Mouse (Mus musculus): ENCODE measurements around the gene Slc25a38.
A peak's percentile ranks its signal among the peaks of the same experiment; 100 is the strongest.

The Slc25a38 gene

GRCm38 (mm10) chr9:120110211-120111018 lies at the start of gene Slc25a38:
Gene Slc25a38 (plus strand): TSS chr9:120110374.
- DNase-seq: peak; percentile 97 to 99

GRCm38 (mm10) chr9:120064317-120064716 lies 45.9 kb upstream of the Slc25a38 start:
- no peak for DNase-seq

GRCm38 (mm10) chr9:120067609-120068008 lies 42.6 kb upstream of the Slc25a38 start:
- no peak for DNase-seq

GRCm38 (mm10) chr9:120068047-120068446 lies 42.1 kb upstream of the Slc25a38 start:
- DNase-seq: peak; percentile 4 to 10

GRCm38 (mm10) chr9:120069779-120070178 lies 40.4 kb upstream of the Slc25a38 start, which contains the start of gene Cx3cr1:
Gene Cx3cr1 (minus strand): TSS chr9:120069879.
- DNase-seq: no peak

DNA sequence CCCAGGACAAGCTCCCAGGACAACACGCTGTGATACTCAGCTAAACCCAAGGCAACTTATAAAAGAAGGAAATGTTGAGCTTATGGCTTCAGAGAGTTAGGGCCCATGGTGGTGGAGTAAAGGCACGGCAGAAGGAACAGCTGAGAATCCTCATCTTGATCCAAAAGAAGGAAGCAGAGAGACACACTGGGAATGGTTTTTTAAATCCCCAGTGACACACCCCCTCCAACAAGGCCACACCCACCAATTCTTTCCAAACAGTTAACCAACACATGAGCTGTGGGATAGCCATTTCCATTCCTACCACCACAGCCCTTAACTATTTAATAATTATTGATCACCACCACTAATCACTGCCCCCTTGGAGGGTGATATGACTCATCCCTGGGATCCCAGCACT lies 38.9 kb upstream of the Slc25a38 start:
- DNase-seq: no peak

DNA sequence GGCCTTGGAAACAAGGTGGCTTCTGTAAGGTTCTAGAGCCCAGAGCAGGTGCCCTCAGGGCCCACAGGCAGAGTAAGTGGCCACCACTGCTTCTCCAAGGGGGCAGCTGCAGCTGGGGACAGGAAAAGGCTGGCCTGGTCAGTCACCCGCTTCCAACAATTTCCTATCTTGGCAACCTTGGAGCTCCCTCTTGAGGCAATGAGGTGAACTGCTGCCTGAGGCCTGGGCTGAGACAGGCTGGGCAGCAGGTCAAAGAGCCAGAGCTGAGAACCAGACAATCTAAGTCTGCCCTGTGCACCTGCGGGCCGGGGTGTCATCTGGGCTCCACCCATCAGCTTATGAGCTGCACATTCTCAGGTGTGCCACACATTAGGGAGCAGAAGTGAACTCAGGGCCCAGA lies 37.0 kb upstream of the Slc25a38 start:
- peak; percentile 71 to 88 for DNase-seq

GRCm38 (mm10) chr9:120074516-120074915 lies 35.7 kb upstream of the Slc25a38 start:
- DNase-seq: no peak

DNA sequence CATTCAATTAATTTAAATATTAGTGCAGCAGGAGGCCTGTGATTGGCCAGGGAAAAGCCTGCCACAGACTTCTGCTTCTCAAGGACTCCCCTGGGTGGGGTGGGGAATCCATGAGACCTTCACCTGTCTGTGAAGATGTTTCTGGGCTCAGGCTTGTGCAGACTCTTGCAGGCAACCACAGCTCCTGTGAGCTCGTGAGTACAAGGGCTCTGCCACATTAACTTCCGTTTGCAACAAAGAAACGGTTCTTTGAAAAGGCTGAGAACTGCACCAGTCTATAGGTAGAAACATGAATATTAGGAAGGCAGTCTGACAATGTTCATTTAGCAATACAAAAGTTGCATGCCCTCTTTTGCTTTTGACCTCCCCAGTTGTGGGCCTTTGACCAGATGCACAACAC lies 31.9 kb upstream of the Slc25a38 start:
- no peak for DNase-seq

DNA sequence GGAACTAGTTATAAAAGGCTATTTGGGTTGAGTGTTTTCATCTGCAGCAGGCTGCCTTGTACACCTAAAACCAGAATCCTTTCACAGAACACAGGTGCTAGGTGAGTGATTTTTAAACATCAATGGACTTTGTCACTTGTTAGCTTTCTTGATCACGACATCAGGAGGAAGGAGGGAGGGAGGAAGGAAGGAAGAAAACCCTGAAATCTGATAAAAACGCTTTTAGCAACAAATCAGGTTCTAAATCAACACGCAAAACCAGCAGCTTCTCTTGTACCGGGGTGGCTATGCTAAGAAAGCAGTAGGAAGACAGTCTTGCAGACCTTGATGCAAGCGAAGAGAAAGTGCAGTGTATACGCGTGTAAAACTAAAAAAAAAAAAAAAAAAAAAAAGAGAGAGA lies 30.3 kb upstream of the Slc25a38 start:
- DNase-seq: no peak

DNA sequence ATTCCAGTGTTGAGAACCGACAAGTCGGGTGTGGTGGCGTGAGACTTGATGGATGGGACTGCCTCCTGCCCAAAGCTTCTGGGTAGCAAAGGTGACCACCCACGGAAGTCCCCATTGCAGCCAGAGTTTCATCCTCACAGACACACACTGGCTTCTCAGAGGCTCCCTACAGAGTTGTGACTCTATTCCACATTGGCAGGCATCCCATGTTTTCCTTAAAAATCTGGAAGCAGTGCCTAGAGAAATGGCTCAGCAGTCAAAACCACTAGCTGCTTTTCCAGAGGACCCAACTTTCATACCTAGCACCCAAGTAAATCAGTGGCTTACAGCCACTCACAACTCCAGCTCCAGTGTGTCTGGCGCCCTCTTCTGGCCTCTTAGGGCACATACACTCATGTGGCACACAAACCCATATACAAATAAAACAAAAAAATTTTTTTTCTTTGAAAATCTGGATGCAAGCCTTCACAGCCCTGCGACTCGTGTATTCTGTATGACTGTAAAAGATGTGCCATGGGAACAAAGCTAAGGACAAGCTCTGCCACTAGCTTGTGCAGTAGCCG lies 29.5 kb upstream of the Slc25a38 start:
- no peak for DNase-seq

GRCm38 (mm10) chr9:120081247-120081646 lies 28.9 kb upstream of the Slc25a38 start:
- DNase-seq: peak in 1 of 2 experiments; percentile 12

DNA sequence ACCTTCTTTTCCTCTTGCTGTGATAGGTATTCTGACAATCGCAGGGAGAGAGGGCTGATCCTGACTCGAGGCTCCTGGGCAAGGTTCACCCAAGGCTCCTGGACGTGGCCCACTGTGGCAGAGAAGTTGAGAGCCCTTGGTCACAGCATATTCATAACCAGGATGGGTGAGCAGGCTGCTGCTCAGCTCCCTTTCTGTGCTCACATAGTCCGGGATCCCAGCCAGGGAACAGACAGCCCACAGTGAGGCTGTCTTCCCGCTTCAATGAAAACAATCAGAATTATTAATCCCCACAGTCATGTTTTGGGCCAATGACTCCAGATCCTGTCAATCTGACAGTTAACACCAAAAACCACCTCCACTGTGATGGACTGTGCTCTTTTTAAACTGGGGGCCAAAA lies 28.2 kb upstream of the Slc25a38 start:
- DNase-seq: no peak

DNA sequence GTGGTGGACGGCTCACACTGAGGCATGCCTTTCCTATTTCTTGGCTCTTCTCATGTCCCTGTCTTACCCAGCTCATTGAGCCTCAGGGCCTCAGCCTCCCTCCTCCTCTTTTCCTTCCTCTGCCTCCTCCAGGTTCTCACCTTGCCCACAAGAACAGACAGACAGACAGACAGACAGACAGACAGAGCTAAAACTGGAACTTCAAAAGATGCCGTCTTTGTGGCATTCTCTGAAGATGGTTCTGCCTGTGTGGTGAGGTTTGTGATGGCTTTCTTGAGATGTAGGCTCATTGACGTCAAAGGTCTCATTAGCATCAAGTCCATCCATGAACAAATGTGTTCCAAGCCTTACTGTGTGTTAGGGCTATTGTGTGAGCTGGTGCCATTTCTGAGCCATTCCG lies 27.5 kb upstream of the Slc25a38 start:
- DNase-seq: no peak

DNA sequence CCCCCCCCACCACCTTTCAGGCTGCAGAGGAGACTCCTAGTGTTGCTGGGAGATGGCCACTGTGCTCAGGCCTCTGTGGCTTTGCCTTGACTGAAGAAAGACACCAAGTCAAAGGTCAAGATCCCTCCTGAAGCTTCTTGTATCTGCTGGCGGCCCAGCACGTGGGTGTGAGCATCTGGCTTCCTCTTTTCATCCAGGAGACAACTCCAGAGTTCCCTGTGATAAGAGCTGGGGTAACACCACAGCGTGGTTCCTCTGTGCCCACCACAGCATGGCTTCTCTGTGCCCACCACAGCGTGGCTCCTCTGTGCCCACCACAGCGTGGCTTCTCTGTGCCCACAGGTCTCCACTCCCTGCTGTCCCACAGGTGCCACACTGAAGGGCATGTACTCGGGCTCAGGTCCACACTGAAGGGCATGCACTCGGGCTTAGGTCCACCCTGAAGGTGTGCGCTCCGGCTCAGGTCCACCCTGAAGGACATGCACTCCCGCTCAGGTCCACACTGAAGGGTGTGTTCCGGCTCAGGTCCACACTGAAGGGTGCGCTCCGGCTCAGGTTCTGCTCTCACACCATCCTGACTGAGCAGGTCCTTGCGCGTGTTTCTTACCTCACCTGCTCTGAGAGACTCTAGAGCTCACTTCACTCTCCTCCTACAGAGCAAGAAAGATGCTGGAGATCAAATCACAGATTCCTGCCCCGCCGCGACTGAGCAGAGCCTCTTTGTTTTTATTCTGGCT lies 26.8 kb upstream of the Slc25a38 start:
- no peak for DNase-seq

DNA sequence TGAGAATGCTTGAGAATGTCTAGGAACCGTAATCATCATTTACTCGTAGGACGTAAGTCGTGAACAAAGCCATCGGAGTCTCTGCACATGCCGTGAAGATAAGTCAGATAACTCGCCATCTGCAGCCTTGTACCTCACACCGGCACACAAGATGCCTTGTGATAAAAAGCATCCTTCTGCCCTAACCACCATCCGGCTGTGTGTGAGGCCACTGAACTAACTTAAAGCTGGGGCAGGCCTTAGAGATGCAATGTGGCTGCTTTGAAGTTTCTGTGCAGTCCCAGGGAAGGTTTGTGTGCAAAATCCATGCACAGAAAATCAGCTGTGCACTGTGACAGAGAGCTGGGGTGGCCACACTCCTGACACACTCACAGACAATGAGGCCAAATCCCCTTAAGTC lies 25.8 kb upstream of the Slc25a38 start:
- no peak for DNase-seq

DNA sequence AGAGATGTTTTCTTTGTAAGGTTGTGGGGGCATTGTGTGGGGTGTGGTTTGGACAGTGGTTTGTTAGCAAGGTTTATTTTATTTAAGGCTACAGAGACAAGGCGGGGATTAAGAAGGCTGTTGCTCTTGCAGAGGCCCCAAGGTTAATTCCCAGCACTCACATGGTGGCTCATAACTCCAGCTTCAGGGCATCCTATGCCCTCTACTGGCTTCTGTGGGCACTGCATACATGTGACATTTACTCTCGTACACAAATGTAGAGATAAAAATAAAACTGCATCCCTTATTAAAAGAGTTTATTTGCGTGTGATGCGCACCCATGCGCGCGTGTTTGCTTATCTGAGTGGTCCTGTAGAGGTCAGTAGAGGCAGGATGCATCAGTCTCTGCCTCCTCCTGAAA lies 21.0 kb upstream of the Slc25a38 start:
- no peak for DNase-seq

DNA sequence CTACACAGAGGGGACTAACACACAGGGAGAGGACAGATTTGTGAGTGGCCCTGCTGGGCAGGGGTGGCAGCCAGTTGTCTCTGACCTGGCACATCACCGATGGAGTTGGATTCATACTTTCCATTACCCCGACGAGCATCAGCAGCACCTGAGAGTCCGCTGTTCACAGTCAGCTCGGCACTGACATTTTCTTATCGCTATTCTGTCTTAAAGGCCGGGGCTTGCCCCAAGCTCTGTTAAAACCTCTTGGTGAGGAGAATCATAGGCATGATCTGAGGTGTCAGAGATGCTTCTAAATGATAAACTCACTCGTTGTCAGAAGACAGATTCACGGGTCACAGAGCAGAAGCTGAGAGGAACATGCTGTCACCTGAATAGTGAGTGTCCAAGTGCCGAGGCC lies 19.1 kb upstream of the Slc25a38 start:
- no peak for DNase-seq

DNA sequence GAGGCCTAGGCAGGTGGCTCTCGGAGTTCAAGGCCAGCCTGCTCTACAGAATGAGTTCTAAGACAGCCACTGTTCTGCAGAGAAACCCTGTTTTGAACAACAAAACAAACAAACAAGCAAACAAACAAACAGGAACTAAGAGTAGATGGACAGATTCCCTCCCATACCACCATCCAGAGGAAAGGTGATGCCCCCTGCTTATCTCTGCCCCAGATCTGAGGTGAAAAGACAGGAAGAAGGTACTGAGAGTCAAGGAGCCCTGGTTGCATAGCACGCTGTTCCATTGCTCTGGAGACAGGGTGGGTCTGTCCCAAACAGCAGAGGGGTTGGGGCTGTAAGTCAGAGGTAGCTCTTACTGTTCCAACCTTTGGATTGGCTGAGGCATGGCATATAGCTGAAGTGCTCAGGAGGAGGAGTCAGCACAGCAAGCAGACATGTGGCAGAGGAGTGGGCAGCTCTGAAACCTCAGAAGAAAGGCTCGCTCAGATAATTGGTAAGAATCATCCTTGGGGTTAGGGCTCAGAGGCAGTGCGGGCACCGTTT lies 18.4 kb upstream of the Slc25a38 start, which contains the start of gene Ccr8:
TSS of gene Ccr8 (plus strand) at position 419 of the 543 bp plus-strand sequence.
- no peak for DNase-seq

GRCm38 (mm10) chr9:120093701-120094100 lies 16.5 kb upstream of the Slc25a38 start:
- DNase-seq: no peak

DNA sequence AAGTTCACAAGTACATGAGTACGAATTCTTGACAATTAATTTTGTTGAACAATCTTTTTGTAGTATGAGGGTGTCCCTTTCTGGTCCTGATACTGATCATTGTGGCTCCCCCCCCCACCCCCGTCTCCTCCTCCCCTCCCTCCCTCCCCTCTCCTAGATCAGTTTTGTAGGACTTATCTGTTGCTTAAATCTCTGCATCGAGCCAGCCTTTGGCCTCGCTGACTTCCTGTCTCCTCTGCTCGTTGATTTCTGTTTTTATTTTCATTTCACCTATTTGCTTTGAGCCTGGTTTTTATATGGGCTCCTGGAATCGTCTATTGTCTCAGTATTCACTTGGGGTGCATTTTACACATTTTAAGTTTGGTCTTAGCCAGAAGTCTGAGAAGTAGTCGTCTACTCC lies 14.3 kb upstream of the Slc25a38 start:
- no peak for DNase-seq

DNA sequence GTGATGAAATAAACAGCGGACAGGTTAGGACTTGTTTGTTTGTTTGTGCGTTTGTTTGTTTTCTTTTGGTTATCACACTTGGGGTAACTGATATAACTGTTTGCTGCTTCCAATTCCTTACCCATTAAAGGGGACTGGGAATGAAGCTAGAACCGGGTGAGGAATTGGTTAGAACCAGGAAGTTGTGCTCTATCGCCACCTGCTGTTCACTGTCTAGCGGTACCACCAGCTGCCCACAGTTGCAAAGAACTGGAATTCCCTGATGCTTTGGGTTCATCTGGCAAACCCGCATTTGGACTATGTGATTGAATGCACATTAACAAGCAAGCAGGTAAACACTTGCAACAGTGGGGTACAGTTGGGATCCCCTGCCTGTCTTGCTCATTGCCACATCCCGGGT lies 11.5 kb upstream of the Slc25a38 start:
- DNase-seq: peak; percentile 54 to 85

DNA sequence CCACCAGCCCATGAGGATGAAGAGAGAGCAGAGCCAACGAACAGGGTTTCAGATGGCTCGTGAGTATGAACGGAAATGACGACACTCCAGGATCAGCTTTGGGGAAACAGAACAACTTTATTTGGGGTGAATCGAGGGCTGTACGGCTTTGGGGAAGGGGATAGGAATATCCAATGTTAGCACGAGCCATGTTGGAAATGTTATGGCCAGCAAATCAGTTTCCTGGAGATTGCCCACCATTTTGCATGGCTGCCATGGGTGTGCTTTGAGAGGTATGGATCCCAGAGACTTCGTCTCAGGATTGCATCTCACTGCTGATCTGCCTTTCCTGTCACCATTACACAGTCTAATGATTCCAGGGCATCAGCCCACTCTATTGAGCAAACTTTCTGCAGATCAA lies 10.9 kb upstream of the Slc25a38 start:
- DNase-seq: no peak
